Mouse (Mus musculus): ENCODE results near the gene I0C0044D17Rik. TPM values are rescaled to one million over a fixed set of nuclear protein-coding genes. Genes with fewer than 3 reads are reported as not detected.

The I0C0044D17Rik gene
- not detected for total RNA-seq (2023)

GRCm38 (mm10) chr4:98823740-98824139 lies at the start of gene I0C0044D17Rik:
I0C0044D17Rik (minus strand) TSS chr4:98823840.

GRCm38 (mm10) chr4:98817184-98817911 lies 6.3 kb downstream of the I0C0044D17Rik start, which contains the start of gene Kank4:
Kank4 (minus strand) TSS chr4:98817537.

Other genes with a start within 250 kb of the I0C0044D17Rik start
- not detected for gene L1td1, start 97.1 kb downstream of the I0C0044D17Rik start, total RNA-seq (2023)
- not detected for gene Kank4, start 6.3 kb downstream of the I0C0044D17Rik start, total RNA-seq (2023)
- gene Usp1, start 100.0 kb upstream of the I0C0044D17Rik start, total RNA-seq (2023) = 53.1 TPM
- not detected for gene Angptl3, start 207.1 kb upstream of the I0C0044D17Rik start, total RNA-seq (2023)